9 mouse cellular contexts compared by ENCODE assay signal in genomic region chr11:88193824-88194696, GRCm38 (mm10). TPM values are rescaled to one million over a fixed set of nuclear protein-coding genes. Genes with fewer than 3 reads are reported as not detected.
DNase-seq lines count a peak whose midpoint lies in the region; ATAC-seq and TF ChIP-seq lines count a peak whose summit lies in the region.
"Had no signal": no experiment of that assay in that cellular context is flagged by ENCODE, and none has a peak within 500 bp of the region (broad histone marks: within the 10 kb centered on the region; RNA-seq: fewer than 3 reads in every experiment).

No protein-coding gene starts in this region.

- no peak for ATAC-seq in hindbrain, embryonic 12.5 days (ENCODE audit: low FRiP score)
- no peak for ATAC-seq in hindbrain, embryonic 14.5 days (ENCODE audit: low FRiP score)
- no peak for ATAC-seq in liver, postnatal 0 days

- no peak for TF ChIP-seq EP300 in liver, postnatal 0 days (IDR thresholded peaks at IDR 0.05; ENCODE audit: low read depth)

- peaks cover 19% of the 10 kb centered on the region for H3K4me1 ChIP-seq in hindbrain, embryonic 12.5 days
- H3K4me1 ChIP-seq in hindbrain, embryonic 14.5 days (replicated peaks; ENCODE audit: control insufficient read depth, insufficient read depth, low read length): peaks cover 14% of the 10 kb centered on the region; the same call in 1 of the 2 replicates
- H3K4me1 ChIP-seq in liver, postnatal 0 days (ENCODE audit: insufficient read depth): peaks cover 17% of the 10 kb centered on the region

- no peaks in the 10 kb centered on the region for H3K9me3 ChIP-seq in hindbrain, embryonic 12.5 days (replicated peaks)
- no peaks in the 10 kb centered on the region for H3K9me3 ChIP-seq in hindbrain, embryonic 14.5 days (ENCODE audit: control insufficient read depth, low read length)
- no peaks in the 10 kb centered on the region for H3K9me3 ChIP-seq in liver, postnatal 0 days (ENCODE audit: low read length)

- no peak overlapping the region for H3K27ac ChIP-seq in hindbrain, embryonic 12.5 days
- no peak overlapping the region for H3K27ac ChIP-seq in hindbrain, embryonic 14.5 days
- no peak overlapping the region for H3K27ac ChIP-seq in liver, postnatal 0 days (ENCODE audit: low read depth)

- no peak for DNase-seq in hindbrain, embryonic 14.5 days (ENCODE audit: low spot score)
- peak; percentile 48 for DNase-seq in ES-CJ7 (ENCODE audit: low read depth, low spot score)
- peak; percentile 50 for DNase-seq in heart, postnatal 4 days
- DNase-seq in liver, postnatal 0 days: peak; percentile 52
- DNase-seq in left cerebral cortex, adult 18-20 months (ENCODE audit: low spot score in 2 of 2): no peak
- DNase-seq in layer of hippocampus, postnatal 36 days: no peak
- DNase-seq in layer of hippocampus, adult 9-10 months (ENCODE audit: low spot score): no peak

- H3K4me2 ChIP-seq in hindbrain, embryonic 12.5 days (replicated peaks): peak overlapping the region; percentile 29
- no peak overlapping the region for H3K4me2 ChIP-seq in hindbrain, embryonic 14.5 days (replicated peaks)
- H3K4me2 ChIP-seq in liver, postnatal 0 days (ENCODE audit: low read depth, low read length): peak overlapping the region; percentile 62

- no peak overlapping the region for H3K4me3 ChIP-seq in hindbrain, embryonic 12.5 days
- H3K4me3 ChIP-seq in hindbrain, embryonic 14.5 days (replicated peaks; ENCODE audit: low read length): no peak overlapping the region
- peak overlapping the region; percentile 29 for H3K4me3 ChIP-seq in liver, postnatal 0 days (ENCODE audit: low read depth, low read length)
- H3K4me3 ChIP-seq: myocyte had no signal

- H3K27me3 ChIP-seq in hindbrain, embryonic 12.5 days: peaks cover 48% of the 10 kb centered on the region
- H3K27me3 ChIP-seq in hindbrain, embryonic 14.5 days (ENCODE audit: control insufficient read depth, insufficient read depth, low read length): peaks cover 35% of the 10 kb centered on the region
- peaks cover 45% of the 10 kb centered on the region for H3K27me3 ChIP-seq in liver, postnatal 0 days (ENCODE audit: insufficient read depth, low read length)

- WGBS in hindbrain, embryonic 12.5 days: 10% methylated on average over 29 of the region's 29 CpGs
- 19% methylated on average over 29 of the region's 29 CpGs for WGBS in hindbrain, embryonic 14.5 days
- 4% methylated on average over 29 of the region's 29 CpGs for WGBS in liver, postnatal 0 days (ENCODE audit: insufficient replicate concordance)

- peak overlapping the region; percentile 36; the same call in 1 of the 2 replicates for H3K9ac ChIP-seq in hindbrain, embryonic 12.5 days
- H3K9ac ChIP-seq in hindbrain, embryonic 14.5 days: no peak overlapping the region
- H3K9ac ChIP-seq in liver, postnatal 0 days (replicated peaks): no peak overlapping the region

- TF ChIP-seq CTCF in liver, postnatal 0 days (IDR thresholded peaks at IDR 0.05; ENCODE audit: low read depth): no peak

- H3K36me3 ChIP-seq in hindbrain, embryonic 12.5 days: peaks cover 6% of the 10 kb centered on the region; the same call in 1 of the 2 replicates
- H3K36me3 ChIP-seq in hindbrain, embryonic 14.5 days (replicated peaks; ENCODE audit: control insufficient read depth, insufficient read depth): no peaks in the 10 kb centered on the region
- H3K36me3 ChIP-seq in liver, postnatal 0 days (replicated peaks; ENCODE audit: insufficient read depth, low read length): no peaks in the 10 kb centered on the region

RNA-seq across cellular contexts. Expression of gene Mrps23, which starts 10.1 kb away (rescaled TPM):
- 57.4 and 66.8 TPM in 2 replicates for polyA plus RNA-seq in hindbrain, embryonic 12.5 days (2016; fragmentation: Nextera tagmentation; extraction: Ambion mirVana)
- 67.8 and 68.7 TPM in 2 replicates for polyA plus RNA-seq in hindbrain, embryonic 14.5 days (2014; fragmentation: Nextera tagmentation; extraction: Ambion mirVana)
- 100 to 1,000 TPM; 204 to 207 TPM for total RNA-seq in heart, postnatal 4 days (2021)
- polyA plus RNA-seq in liver, postnatal 0 days (2015; fragmentation: Nextera tagmentation; extraction: Ambion mirVana): 28.7 and 29.3 TPM in 2 replicates
- total RNA-seq in left cerebral cortex, adult 18-20 months (2021): 10 to 100 TPM; 64.4 to 71.4 TPM
- total RNA-seq in layer of hippocampus, postnatal 36 days (2021): 10 to 100 TPM; 67.6 to 78.7 TPM

Comparison
In these comparisons a context has a peak if more than half of its experiments do, and no peak if none do; other contexts are left out.
1. DNase-seq: peak in ES-CJ7 (single experiment), heart, postnatal 4 days (single experiment) and liver, postnatal 0 days (single experiment); none in hindbrain, embryonic 14.5 days (single experiment), left cerebral cortex, adult 18-20 months (0 of 2), layer of hippocampus, postnatal 36 days (0 of 2) and layer of hippocampus, adult 9-10 months (single experiment).